Mouse (Mus musculus): Measurements from ENCODE around the gene Tbc1d9. TPM values are rescaled to one million over a fixed set of nuclear protein-coding genes. Genes with fewer than 3 reads are reported as not detected.

The Tbc1d9 gene
- polyA plus RNA-seq, 1 experiment from 2014 or later: 5.0 TPM

DNA sequence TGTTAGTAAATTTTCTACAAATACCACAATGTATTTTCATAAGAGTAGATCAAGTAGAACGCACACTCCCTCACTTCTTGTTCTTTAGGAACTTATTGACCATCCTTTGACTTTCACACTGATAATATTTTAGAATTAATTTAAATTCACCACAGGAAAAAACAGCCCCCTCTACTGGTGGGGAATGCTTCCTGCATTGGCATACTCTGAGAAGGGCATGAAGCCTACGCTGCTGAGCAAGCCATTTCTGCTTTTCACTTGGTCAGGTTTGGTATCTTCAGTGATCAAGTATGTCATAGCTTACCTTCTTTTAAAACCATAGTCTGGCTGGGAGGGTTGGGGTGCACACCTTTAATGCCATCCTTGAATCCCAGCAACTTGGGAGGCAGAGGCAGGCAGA, 4.6 kb downstream of the Tbc1d9 start:
- H3K4me3 ChIP-seq (ENCODE audit: low read depth, low read length): no peak overlapping the region
- H3K9me3 ChIP-seq (ENCODE audit: control insufficient read depth, low read depth, low read length): no peaks in the 10 kb centered on the region
- ATAC-seq (ENCODE audit: insufficient number of reproducible peaks, insufficient read depth, low FRiP score, low read depth): no peak
- WGBS: 84% methylated on average over 2 of the region's 2 CpGs
- no peaks in the 10 kb centered on the region for H3K4me1 ChIP-seq (ENCODE audit: control insufficient read depth, insufficient read depth, low read length)
- H3K27ac ChIP-seq (ENCODE audit: low read length): no peak overlapping the region
- H3K27me3 ChIP-seq (ENCODE audit: control insufficient read depth, insufficient read depth, low read length): no peaks in the 10 kb centered on the region
- no peak overlapping the region for H3K4me2 ChIP-seq (replicated peaks; ENCODE audit: low read depth, low read length)
- no peak overlapping the region for H3K9ac ChIP-seq (replicated peaks; ENCODE audit: low read depth, low read length)
- H3K36me3 ChIP-seq (ENCODE audit: control insufficient read depth, insufficient read depth, low read length): no peaks in the 10 kb centered on the region

DNA sequence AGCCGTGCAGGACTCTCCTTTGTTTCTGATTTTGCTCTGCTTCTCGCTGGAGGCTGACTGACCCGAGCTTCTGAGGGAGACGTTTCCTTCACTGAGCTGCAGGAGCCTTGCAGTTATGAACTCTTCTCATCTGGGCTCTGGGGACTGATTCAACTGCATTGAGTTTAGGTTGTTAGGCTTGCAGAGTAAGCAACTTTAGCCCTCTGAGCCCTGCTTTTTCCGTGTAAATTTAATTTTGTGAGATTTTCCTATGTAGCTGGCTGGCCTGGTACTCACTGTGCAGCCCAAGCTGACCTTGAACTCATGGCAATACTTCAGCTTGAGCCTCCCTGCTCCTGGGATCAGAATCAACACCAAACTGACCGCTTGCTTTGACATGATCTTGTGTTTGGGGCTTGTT, 5.7 kb downstream of the Tbc1d9 start:
- ATAC-seq (ENCODE audit: insufficient number of reproducible peaks, insufficient read depth, low FRiP score, low read depth): no peak; the same call in 1 of the 2 replicates
- WGBS: 27% methylated on average over 6 of the region's 6 CpGs
- 0 out of 2 replicates have a peak, but pooled peaks cover 4% of the 10 kb centered on the region for H3K4me1 ChIP-seq (ENCODE audit: control insufficient read depth, insufficient read depth, low read length)
- H3K4me2 ChIP-seq (replicated peaks; ENCODE audit: low read depth, low read length): no peak overlapping the region
- no peaks in the 10 kb centered on the region for H3K27me3 ChIP-seq (ENCODE audit: control insufficient read depth, insufficient read depth, low read length)
- H3K27ac ChIP-seq (ENCODE audit: low read length): no peak overlapping the region
- H3K4me3 ChIP-seq (ENCODE audit: low read depth, low read length): no peak overlapping the region
- no peaks in the 10 kb centered on the region for H3K9me3 ChIP-seq (ENCODE audit: control insufficient read depth, low read depth, low read length)
- no peak overlapping the region for H3K9ac ChIP-seq (replicated peaks; ENCODE audit: low read depth, low read length)
- H3K36me3 ChIP-seq (ENCODE audit: control insufficient read depth, insufficient read depth, low read length): no peaks in the 10 kb centered on the region

- Histone ChIP-seq H3K4me1 (ENCODE audit: control insufficient read depth, insufficient read depth, low read length) (peaks cover 18% of the 10 kb centered on the region), H3K9ac (replicated peaks; ENCODE audit: low read depth, low read length) (no peak overlapping the region), H3K27me3 (ENCODE audit: control insufficient read depth, insufficient read depth, low read length) (no peaks in the 10 kb centered on the region), H3K4me3 (ENCODE audit: low read depth, low read length) (no peak overlapping the region), H3K9me3 (ENCODE audit: control insufficient read depth, low read depth, low read length) (no peaks in the 10 kb centered on the region), H3K36me3 (ENCODE audit: control insufficient read depth, insufficient read depth, low read length) (no peaks in the 10 kb centered on the region), H3K27ac (ENCODE audit: low read length) (no peak overlapping the region), H3K4me2 (replicated peaks; ENCODE audit: low read depth, low read length) (no peak overlapping the region)
- WGBS: 70% methylated on average over 10 of the region's 10 CpGs
- no peak for ATAC-seq (ENCODE audit: insufficient number of reproducible peaks, insufficient read depth, low FRiP score, low read depth)
Measured at GRCm38 (mm10) chr8:83175680-83176079, 10.5 kb downstream of the Tbc1d9 start.

DNA sequence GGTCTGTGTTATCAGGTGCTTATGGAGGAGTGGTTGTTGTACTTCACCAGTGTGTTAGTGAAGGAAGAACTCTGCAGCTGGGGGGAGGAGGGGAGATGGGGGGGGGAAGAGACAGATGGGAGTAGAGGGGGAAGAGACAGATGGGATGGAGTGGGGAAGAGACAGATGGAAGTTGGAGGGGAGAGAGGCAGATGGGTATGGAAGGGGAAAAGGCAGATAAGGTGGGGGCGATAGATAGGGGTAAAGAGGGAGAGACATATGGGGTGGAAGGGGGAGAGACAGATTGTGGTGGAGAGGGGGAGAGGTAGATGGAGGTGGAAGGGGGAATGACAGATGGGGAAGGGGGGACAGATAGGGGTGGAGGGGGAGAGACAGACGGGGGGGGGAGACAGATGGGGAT, 11.6 kb downstream of the Tbc1d9 start:
- no peak overlapping the region for H3K9ac ChIP-seq (replicated peaks; ENCODE audit: low read depth, low read length)
- no peak overlapping the region for H3K4me3 ChIP-seq (ENCODE audit: low read depth, low read length)
- no peak for ATAC-seq (ENCODE audit: insufficient number of reproducible peaks, insufficient read depth, low FRiP score, low read depth)
- WGBS: 26% methylated on average over 2 of the region's 2 CpGs
- H3K4me1 ChIP-seq (ENCODE audit: control insufficient read depth, insufficient read depth, low read length): peaks cover 18% of the 10 kb centered on the region
- no peaks in the 10 kb centered on the region for H3K36me3 ChIP-seq (ENCODE audit: control insufficient read depth, insufficient read depth, low read length)
- H3K9me3 ChIP-seq (ENCODE audit: control insufficient read depth, low read depth, low read length): no peaks in the 10 kb centered on the region
- H3K27me3 ChIP-seq (ENCODE audit: control insufficient read depth, insufficient read depth, low read length): no peaks in the 10 kb centered on the region
- H3K27ac ChIP-seq (ENCODE audit: low read length): no peak overlapping the region
- no peak overlapping the region for H3K4me2 ChIP-seq (replicated peaks; ENCODE audit: low read depth, low read length)

DNA sequence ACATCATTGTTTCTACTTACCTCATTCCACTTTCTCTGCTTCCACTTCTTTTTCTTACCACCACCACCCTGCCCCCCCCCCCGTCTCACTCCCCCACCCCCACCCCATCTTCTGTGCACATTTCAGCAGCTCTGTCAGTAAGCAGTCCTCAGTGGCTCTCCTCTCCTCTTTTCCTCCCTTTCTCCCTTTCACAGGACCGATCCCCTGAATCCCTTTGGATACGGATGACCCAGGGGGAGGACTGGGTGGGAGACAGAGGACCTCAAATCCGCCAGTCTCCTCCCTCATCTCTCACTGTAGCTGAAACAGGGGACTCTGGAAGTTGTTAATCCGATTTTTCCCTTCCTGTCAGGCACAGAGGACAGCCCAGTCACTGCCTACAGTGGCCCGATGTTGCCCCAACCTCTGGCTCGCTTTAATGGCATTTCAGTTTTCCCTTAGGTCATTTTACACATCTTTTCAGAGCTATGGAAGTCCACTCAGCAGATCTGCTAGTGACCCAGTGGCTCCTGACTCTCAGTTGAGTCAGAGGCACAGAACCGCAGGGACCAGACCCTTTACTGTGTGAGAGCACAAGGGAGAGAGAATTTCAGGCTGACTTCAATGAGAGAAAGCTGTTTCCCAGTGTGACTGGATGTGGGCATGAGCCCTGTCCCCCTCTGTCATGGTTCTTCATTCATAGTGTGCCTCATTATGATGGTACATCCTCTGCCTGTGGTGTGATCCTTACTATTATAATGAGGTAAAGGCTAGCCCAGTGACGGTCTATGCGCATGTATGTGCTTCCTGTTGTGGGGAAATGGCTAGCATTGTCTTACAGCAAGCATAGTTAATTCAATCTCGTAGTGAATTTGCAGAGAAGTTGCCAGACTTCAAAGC, 12.4 kb downstream of the Tbc1d9 start:
- ATAC-seq (ENCODE audit: insufficient number of reproducible peaks, insufficient read depth, low FRiP score, low read depth): no peak
- H3K27ac ChIP-seq (ENCODE audit: low read length): peak overlapping the region; percentile 82
- H3K4me3 ChIP-seq (ENCODE audit: low read depth, low read length): no peak overlapping the region
- no peaks in the 10 kb centered on the region for H3K9me3 ChIP-seq (ENCODE audit: control insufficient read depth, low read depth, low read length)
- H3K9ac ChIP-seq (replicated peaks; ENCODE audit: low read depth, low read length): no peak overlapping the region
- 0 out of 2 replicates have a peak overlapping the region, but pooled peaks have one; percentile 10 for H3K4me2 ChIP-seq (replicated peaks; ENCODE audit: low read depth, low read length)
- no peaks in the 10 kb centered on the region for H3K36me3 ChIP-seq (ENCODE audit: control insufficient read depth, insufficient read depth, low read length)
- 22% methylated on average over 11 of the region's 11 CpGs for WGBS
- H3K4me1 ChIP-seq (ENCODE audit: control insufficient read depth, insufficient read depth, low read length): peaks cover 22% of the 10 kb centered on the region
- H3K27me3 ChIP-seq (ENCODE audit: control insufficient read depth, insufficient read depth, low read length): no peaks in the 10 kb centered on the region

DNA sequence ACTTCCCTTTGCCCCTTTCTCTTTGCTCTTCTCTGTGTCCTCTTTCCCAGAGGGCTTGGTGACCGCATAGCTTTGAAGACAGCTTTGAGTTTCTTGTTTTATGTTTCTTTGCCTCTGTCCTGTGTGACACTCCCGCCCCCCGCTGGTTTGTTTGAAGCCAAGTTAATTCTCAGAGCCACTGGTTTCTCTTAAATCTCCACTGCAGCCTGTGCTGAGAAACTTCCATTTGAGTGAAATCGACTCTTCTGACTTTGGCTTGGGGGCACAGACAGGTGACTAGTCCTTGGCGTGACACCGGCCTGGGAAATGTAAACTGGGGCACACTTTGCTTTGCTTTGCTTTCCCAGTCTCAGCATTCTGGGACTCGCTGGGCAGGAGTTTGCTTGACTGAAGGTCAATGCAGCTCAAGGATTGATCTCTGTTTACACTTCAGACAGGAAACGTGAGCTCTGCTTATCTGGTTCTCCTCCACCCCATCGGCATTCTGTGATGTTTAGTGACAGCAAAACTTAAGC, 13.1 kb downstream of the Tbc1d9 start:
- H3K27ac ChIP-seq (ENCODE audit: low read length): peak overlapping the region; percentile 82
- 0 out of 2 replicates have a peak overlapping the region, but pooled peaks have one; percentile 10 for H3K4me2 ChIP-seq (replicated peaks; ENCODE audit: low read depth, low read length)
- ATAC-seq (ENCODE audit: insufficient number of reproducible peaks, insufficient read depth, low FRiP score, low read depth): peak; percentile 40
- peaks cover 28% of the 10 kb centered on the region for H3K4me1 ChIP-seq (ENCODE audit: control insufficient read depth, insufficient read depth, low read length)
- H3K36me3 ChIP-seq (ENCODE audit: control insufficient read depth, insufficient read depth, low read length): no peaks in the 10 kb centered on the region
- 5% methylated on average over 9 of the region's 9 CpGs for WGBS
- H3K27me3 ChIP-seq (ENCODE audit: control insufficient read depth, insufficient read depth, low read length): no peaks in the 10 kb centered on the region
- no peaks in the 10 kb centered on the region for H3K9me3 ChIP-seq (ENCODE audit: control insufficient read depth, low read depth, low read length)
- H3K9ac ChIP-seq (replicated peaks; ENCODE audit: low read depth, low read length): no peak overlapping the region
- no peak overlapping the region for H3K4me3 ChIP-seq (ENCODE audit: low read depth, low read length)

DNA sequence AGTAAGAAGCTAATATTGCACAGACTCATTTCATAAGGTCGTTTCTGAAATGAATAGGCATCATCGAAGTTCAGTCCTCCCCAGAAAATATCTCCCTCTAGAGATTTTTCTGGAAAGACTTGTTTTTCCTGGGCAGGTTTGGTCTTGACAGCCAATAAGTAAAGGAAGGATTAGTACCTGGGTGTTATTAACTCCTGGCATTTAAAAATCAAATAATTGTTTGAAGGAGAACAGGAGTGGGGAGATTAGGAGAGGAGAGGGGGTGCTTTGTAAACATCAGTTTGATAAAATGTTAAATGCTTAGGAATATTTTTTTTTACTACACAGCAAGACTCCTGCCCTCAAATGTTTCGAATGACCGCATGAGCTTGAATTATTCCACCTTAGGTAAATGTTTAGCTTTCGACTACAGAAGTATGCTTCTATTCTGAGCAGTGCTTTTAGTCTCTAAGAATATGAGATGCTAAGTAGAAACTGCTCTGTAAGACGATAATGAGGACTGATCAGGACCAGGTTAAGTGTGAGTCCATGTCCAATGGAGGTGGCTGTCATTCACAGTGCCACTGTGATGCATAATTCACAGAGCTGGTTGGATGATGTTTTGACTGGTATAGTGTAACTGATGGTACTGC, 16.8 kb downstream of the Tbc1d9 start:
- no peak overlapping the region for H3K4me3 ChIP-seq (ENCODE audit: low read depth, low read length)
- peak overlapping the region; percentile 92 for H3K27ac ChIP-seq (ENCODE audit: low read length)
- 23% methylated on average over 6 of the region's 6 CpGs for WGBS
- no peaks in the 10 kb centered on the region for H3K27me3 ChIP-seq (ENCODE audit: control insufficient read depth, insufficient read depth, low read length)
- H3K9ac ChIP-seq (replicated peaks; ENCODE audit: low read depth, low read length): no peak overlapping the region
- no peaks in the 10 kb centered on the region for H3K36me3 ChIP-seq (ENCODE audit: control insufficient read depth, insufficient read depth, low read length)
- peaks cover 41% of the 10 kb centered on the region for H3K4me1 ChIP-seq (ENCODE audit: control insufficient read depth, insufficient read depth, low read length)
- H3K4me2 ChIP-seq (replicated peaks; ENCODE audit: low read depth, low read length): no peak overlapping the region
- H3K9me3 ChIP-seq (ENCODE audit: control insufficient read depth, low read depth, low read length): no peaks in the 10 kb centered on the region
- peak; percentile 66 for ATAC-seq (ENCODE audit: insufficient number of reproducible peaks, insufficient read depth, low FRiP score, low read depth)

- H3K4me1 ChIP-seq (ENCODE audit: control insufficient read depth, insufficient read depth, low read length): peaks cover 36% of the 10 kb centered on the region
- no peaks in the 10 kb centered on the region for H3K27me3 ChIP-seq (ENCODE audit: control insufficient read depth, insufficient read depth, low read length)
- H3K36me3 ChIP-seq (ENCODE audit: control insufficient read depth, insufficient read depth, low read length): no peaks in the 10 kb centered on the region
- peak overlapping the region; percentile 92 for H3K27ac ChIP-seq (ENCODE audit: low read length)
- H3K9ac ChIP-seq (replicated peaks; ENCODE audit: low read depth, low read length): no peak overlapping the region
- no peak overlapping the region for H3K4me3 ChIP-seq (ENCODE audit: low read depth, low read length)
- H3K4me2 ChIP-seq (replicated peaks; ENCODE audit: low read depth, low read length): no peak overlapping the region
- 57% methylated on average over 5 of the region's 5 CpGs for WGBS
- ATAC-seq (ENCODE audit: insufficient number of reproducible peaks, insufficient read depth, low FRiP score, low read depth): no peak
- H3K9me3 ChIP-seq (ENCODE audit: control insufficient read depth, low read depth, low read length): no peaks in the 10 kb centered on the region
Measured at GRCm38 (mm10) chr8:83182784-83183183, 17.6 kb downstream of the Tbc1d9 start.

Data from stomach, embryonic 14.5 days (tissue).